Mouse (Mus musculus) brain, adult 2 months (tissue): ENCODE measurements around the gene Zfp949.

Experiments
- DNase-seq: peaks from one replicate; pipeline ENCODE4 v3.0.0; 2011; ENCODE audit warnings: low read depth, low spot score

The Zfp949 gene

GRCm38 (mm10) chr9:88547851-88548613, at the start of gene Zfp949:
Zfp949 (plus strand) TSS chr9:88548020.
- DNase-seq = peak; percentile 98

- DNase-seq = no peak
Observed at GRCm38 (mm10) chr9:88500112-88500511, 47.7 kb upstream of the Zfp949 start.

- DNase-seq = no peak
Observed at GRCm38 (mm10) chr9:88501846-88502245, 46.0 kb upstream of the Zfp949 start.

- DNase-seq = no peak
Observed at GRCm38 (mm10) chr9:88515546-88515945, 32.3 kb upstream of the Zfp949 start.

GRCm38 (mm10) chr9:88516361-88516995, 31.3 kb upstream of the Zfp949 start:
- no peak for DNase-seq

- peak; percentile 12 for DNase-seq
Observed at GRCm38 (mm10) chr9:88519390-88520121, 28.3 kb upstream of the Zfp949 start.

- DNase-seq = no peak
Observed at GRCm38 (mm10) chr9:88520122-88520848, 27.5 kb upstream of the Zfp949 start.

GRCm38 (mm10) chr9:88520849-88521483, 26.9 kb upstream of the Zfp949 start:
- DNase-seq = no peak

GRCm38 (mm10) chr9:88521961-88522568, 25.8 kb upstream of the Zfp949 start:
- DNase-seq = peak; percentile 29

GRCm38 (mm10) chr9:88522569-88523334, 25.1 kb upstream of the Zfp949 start:
- peak; percentile 98 for DNase-seq

GRCm38 (mm10) chr9:88523335-88523668, 24.5 kb upstream of the Zfp949 start:
- no peak for DNase-seq

- DNase-seq = no peak
Observed at GRCm38 (mm10) chr9:88524367-88524766, 23.5 kb upstream of the Zfp949 start.

GRCm38 (mm10) chr9:88524796-88525195, 23.0 kb upstream of the Zfp949 start:
- DNase-seq = no peak

- no peak for DNase-seq
Observed at GRCm38 (mm10) chr9:88525341-88525740, 22.5 kb upstream of the Zfp949 start.

- no peak for DNase-seq
Observed at GRCm38 (mm10) chr9:88527956-88528355, 19.9 kb upstream of the Zfp949 start.

GRCm38 (mm10) chr9:88528736-88529135, 19.1 kb upstream of the Zfp949 start:
- DNase-seq = no peak

- DNase-seq = no peak
Observed at GRCm38 (mm10) chr9:88529571-88529970, 18.2 kb upstream of the Zfp949 start.

GRCm38 (mm10) chr9:88529979-88530580, 17.7 kb upstream of the Zfp949 start:
- DNase-seq = no peak

GRCm38 (mm10) chr9:88534093-88534492, 13.7 kb upstream of the Zfp949 start:
- DNase-seq = no peak
